Mouse (Mus musculus): ENCODE measurements around the gene Mbd3.

Mbd3 gene

GRCm38 (mm10) chr10:80421651-80422472 is 22.5 kb upstream of the Mbd3 start:
- DNase-seq: no peak

DNA sequence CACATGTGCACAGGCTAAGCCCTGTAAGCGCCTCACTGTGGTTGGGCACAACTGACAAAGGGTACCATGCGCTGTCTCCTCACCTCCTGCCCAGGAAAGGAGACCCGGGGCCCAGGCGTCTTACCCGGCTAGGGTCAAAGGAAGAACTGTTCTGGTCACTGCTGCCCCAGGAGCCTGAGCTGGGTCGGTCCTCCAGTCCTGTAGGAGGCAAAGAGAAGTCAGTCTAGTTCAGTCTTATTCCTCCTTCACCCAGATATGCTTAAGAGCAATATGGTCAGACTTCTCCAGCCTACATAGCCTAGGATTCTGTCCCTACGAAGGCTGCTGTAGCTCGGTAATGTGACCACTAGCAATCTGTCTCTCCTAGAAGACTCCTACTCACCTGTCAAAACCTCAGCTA is 21.9 kb upstream of the Mbd3 start:
- no peak for DNase-seq

- DNase-seq: no peak
Observed at GRCm38 (mm10) chr10:80420729-80421128, 21.4 kb upstream of the Mbd3 start.

DNA sequence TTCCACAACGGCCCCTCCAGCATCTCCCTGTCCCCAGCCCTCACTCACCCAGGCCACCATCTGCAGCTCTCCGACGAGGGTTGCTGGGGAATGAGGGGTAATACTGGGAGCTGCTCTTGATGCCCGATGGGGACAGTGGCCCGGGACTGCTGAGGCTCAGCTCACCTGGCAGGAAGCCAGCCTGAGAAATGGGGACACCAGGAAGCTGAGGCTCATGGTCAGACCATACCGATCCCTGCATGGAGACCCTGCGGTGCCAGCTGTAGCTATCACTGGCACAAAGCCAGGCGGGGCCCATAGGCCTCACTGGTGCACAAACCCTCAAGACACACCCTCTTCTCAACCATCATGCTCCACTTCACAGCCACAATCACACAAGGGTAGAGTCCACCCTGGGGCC is 20.1 kb upstream of the Mbd3 start:
- DNase-seq: no peak

DNA sequence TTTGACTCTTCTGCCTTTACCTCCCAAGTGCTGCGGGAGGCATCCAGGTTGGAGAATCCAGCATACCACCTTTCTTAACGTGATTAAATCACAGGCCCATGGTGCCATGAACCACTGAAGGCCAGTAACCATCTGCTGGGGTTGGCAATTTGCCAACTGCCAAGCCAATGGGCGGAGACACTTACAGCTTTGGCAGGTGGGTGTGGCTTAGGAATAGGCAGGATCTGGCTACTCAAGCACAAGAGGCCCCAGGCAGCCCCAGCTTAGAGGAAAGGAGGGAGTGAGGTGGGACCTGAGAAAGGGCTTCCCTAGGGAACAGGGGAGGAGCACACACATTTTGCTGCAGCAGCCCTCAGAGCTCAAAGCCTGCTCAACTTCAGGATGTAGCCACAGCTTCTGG is 19.0 kb upstream of the Mbd3 start:
- peak; percentile 36 for DNase-seq

DNA sequence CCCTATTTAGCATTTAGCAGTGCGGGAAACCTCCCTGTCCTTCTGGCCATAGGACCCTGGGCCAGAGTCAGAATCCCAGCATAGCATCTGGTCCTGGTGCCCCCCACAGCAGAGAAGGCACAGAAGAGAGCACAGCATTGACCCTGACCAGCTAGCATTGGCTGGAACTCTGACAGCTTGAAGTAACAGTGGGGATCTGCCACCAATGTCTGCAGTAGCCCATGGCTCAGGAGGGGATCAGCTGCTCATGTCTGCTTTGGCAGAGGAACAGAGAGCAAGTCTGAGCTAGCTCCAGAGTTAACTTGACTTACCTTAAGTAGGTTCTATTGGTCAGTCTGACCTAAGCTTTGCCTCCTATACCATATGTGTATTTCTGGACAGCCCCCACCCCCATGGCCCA is 18.5 kb upstream of the Mbd3 start:
- no peak for DNase-seq

DNA sequence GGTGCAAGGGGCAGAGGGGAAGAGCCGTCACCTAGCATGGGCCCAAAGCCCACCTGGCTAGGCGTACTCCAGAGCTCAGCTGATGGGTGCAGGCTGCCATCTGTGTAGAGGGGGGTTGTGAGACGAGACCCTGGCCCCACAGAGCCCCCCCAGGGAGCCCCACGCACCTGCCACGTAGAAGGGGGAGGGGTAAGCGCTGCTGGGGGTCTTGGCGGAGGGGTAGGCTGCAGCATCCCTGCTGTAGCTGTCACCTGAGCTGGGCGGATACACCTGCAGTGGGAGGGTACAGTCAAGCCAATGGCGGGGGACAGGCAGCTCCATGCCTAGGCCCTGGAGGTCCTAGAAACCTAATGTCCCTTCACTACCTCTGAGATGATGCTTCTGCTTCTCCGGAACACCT is 18.0 kb upstream of the Mbd3 start:
- no peak for DNase-seq

DNA sequence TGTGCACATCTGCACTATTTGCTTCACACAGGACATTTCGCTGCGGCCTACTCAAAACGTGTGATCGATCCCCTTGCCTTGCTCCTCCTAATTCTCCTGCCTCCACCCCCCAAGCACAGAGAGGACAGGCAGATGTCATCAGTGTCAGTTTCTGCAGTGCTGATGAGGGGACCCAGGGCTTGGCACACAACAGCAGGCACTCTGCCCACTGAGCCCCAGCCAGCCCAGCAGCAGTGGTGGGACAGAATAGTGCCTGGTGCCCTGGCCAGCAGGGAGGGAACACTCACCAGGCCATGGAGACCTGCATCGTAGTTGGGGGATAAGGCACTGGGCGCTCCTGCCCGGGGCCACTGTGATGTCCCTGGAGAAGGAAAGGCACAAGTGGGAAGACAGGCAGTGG is 16.2 kb upstream of the Mbd3 start:
- DNase-seq: no peak

DNA sequence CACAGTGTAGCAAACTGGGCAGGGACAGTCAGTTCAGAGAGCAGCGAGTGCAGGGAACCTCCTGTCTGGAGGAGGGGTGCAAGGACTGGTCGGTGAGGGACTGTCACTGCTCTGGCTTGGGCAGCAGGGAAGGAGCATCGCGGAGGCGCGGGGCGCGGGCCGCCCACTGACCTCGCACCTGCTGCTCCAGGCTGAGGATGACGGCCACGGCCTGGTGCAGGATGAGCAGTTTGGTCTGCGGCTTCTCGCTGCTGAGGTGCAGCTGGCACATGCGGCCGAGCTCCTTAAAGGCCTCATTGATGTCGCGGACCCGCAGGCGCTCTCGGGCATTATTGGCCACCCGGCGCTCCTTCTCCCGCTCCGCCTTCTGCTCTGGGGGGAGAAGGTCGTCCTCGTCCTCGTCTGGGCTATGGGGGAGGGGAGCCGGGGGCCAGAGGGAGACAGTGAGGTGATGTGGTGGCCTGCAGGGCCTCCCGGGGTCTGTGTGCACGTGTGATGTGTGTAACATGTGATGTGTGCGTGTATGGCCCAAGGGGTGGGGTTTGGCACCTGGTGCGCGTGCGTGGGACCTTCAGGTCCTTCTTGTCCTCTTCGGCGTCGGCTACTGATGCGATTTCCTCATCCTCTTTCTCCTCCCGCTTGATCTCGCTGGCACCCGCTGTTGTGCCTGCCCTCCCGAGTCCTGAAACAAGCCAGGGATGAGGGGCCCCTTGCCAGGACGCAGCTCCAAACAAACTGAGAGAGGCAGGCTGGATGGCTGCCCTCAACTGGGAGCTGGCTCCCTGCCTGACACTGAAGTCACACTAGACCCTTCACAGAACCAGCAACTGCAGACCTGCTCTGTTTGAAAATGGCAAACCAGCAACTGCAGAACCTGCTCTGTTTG is 13.5 kb upstream of the Mbd3 start:
- no peak for DNase-seq

DNA sequence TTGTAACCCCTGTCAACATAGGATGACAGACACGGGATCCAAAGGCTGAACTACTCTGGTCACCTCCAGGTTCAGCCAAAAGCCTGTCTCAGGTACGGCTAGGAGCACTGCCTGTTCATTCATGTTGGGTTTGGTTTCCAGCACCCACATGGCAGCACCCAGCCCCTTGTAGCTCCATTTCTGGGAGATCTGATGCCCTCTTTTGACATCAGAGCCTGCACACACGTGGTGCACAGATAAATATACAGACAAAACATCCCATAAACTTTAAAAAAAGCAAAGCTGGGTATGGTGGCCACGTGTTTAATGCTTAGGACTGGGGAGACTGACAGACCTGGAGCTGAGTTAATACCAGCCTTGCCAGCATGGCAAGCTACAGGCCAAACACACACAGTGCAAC is 8.6 kb upstream of the Mbd3 start:
- DNase-seq: no peak

DNA sequence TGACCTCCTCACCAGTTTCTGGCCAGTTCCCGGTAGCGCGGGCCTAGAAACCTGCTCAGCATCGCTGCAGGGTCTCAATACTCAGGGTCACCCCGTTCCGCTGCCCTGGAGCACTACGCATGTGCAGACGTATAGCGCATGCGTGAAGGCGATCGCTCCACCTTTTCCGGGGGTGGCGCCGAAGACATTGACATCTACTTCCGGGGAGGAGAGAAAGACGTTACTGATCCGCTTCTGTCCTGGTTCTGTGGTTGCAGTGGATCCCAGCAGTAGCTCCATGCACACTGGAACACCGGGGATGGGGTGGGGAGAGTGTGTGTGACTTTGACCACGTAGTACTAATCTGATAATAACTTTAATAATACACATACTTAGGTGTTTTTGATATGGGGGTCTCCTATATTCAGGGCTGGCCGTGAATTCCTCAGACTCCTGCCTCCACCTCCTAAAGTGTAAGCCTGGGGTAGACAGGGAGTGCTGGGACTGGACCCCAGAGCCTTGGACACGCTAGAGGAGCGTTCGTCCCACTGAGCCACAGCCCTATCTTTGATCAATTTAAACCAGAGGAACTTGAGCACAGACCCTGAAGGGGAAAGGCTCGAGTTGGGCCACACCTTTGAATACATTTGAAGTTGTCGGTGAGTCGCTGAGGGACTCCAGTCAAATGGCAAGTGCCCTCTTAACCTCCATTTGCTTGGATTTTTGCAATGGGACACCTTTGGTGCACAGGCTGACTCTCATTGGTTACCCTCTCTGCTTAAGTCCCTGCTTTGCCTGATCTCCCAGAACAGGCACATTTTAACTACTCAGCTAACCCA is 7.5 kb upstream of the Mbd3 start, which contains the start of gene Uqcr11:
Gene Uqcr11 (minus strand): TSS at position 147 of the 818 bp plus-strand sequence.
- DNase-seq: peak; percentile 93

DNA sequence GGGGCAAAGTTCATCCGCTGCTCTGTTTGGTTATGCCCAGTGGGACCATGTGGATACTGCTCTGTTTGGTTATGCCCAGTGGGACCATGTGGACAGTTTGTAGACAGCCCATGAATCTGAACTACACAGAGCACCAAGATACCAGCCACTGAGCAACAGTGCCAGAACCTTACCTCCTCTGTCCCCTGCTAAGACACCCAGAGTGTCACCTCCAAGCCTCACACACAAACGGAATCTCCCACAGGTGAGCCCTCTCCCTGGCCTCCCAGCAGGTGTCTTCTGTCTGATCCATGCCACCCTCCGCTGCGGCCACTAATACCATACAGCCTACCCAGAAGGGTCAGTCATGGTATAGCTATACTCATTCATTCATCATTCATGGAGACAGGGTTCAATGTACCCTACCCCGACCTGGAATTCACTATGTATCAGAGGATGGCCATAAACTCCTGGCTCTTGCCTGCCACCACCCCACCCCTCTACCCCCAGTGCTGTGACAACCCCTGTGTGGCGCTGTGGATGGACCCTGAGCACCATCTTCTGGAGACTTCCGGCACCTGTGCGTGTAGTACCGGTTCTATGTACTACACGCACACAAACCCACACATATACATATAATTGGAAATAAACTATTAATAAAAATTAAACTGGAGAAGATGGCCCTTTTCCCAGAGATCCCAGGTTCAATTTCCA is 6.3 kb upstream of the Mbd3 start:
- DNase-seq: no peak

DNA sequence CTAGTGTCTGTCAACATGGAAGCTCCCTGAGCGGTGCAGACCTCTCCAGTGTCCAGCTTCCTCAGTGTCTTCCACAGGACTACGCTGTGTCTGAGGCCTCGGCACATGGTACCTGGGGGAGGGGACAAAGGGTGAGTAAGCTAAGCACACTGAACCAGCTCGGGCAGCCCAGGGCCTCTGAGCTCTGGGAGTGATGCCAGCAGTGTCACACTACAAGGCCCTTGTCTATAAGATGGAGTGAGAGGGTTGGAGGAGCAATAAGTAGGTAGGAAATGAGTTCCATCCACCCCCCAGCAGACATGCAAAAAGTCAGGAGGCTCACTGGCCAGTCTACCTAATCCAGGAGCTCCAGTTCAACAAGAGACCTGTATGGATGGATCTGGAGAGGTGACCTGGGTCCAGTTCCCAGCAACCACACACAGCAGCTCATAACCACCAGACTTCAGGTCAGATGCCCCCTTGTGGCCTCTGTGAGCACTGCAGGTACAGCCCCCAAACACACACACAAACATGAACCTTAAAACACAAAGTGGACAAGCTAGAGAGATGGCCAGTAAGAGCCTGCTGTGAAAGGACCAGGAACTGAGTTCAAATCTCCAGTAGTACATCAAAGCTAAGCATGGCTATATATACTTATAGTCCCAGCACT is 3.8 kb upstream of the Mbd3 start:
- no peak for DNase-seq

GRCm38 (mm10) chr10:80400704-80401161 is 1.4 kb upstream of the Mbd3 start:
- DNase-seq: no peak

- DNase-seq: no peak
Observed at GRCm38 (mm10) chr10:80399973-80400703, 788 bp upstream of the Mbd3 start.

DNA sequence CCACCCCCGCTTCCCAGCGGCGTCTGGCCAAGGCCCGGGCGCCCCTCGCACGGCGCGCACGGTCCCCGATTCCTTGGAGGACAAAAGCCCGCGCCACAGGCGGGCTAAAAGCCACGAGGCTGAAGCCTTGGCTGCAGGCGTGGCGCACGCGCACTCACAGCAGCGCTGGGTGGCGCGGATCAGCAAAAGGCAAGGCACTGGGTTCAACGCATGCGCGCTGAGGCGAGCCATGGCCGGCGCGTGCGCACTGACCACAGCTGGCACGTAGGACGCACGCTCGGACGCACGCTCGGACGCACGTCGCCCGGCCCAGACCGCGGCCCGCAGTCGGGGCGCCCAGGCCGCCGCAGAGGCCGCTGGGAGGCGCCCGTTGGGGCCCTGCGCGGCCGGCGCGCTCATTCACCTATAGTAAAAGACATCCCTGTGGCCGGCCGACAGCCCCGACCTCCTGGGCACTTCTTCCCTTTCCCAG is 595 bp downstream of the Mbd3 start:
- peak; percentile 97 for DNase-seq

DNA sequence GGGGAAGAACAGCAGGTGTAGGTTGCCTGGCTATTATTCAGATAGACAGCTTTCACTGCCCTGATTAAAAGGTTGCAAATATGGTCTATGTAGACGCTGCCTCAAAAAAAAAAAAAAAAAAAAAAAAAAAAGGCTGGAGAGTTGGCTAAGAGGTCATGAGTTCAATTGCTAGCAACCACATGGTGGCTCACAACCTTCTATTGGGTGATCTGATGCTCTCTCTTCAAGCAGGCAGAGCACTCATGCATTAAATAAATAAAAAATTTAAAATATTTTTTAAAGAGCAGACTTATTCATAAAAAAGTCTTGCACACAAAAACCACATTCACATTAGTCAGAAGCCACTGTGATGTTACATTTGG is 1.2 kb downstream of the Mbd3 start:
- no peak for DNase-seq

DNA sequence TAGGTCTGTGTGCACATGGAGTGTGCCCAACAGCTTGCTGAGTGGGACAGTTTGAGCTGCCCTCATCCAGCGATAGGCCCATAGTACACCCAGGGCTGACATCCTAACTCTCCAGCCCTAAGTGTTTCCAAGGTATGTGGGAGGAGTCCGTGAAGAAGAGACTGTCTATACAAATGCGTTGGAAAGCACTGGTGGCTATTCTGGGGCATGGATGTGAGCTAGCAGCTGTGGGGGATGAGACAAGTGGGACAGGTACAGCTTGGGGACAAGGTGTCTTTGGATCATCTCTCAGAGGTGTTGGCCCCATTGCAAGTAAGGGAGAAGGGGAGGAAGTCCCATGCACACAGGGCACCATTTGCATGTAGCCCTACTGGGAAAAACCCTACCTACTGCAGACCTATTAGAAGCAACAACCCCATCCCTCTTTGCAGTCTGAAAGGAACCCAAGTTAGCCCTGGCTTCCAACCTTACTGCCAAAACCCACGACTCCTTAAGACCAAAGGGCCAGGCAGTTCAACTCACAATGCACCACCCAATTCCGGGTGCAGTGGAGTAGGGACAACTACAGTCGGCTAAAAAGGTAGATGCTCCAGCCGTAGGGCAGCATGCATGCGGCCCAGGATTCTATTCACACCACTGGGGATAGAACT is 1.7 kb downstream of the Mbd3 start:
- DNase-seq: no peak

DNA sequence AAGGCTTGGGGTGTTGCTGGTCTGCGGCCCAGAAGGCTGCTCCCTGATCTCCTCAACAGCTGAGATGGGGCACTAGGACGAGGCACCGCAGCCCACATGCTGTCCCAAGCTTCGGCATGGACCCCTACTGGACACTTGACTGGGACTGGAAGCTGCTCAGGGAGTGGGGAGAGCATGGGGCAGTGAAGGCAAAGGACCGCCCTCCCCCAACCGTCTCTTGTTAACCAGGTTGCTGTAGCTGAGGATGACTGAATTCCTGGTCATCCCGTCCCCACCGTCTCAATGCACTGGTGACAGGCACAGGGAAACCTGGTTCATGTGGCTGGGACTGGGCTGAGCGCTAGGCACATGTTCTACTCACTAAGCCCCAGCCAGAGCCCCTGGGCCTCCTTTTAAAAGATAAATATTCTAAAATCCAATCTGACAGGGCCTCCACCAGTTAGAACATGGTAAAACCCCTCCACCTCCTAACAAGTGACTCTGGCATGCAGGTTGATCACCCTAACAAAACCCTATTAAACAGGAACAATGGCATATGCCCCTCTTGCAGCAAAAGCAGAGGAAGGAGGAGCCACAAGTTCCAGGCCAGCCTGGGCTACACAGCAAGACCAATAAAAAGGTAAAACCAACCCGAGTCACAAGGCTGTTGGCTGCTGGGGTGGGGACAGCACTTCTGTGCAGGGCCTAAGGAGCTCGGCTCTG is 2.4 kb downstream of the Mbd3 start:
- DNase-seq: no peak
